Mouse (Mus musculus) CH12.LX (cell line): ENCODE measurements around the gene Wrnip1. TPM values are rescaled to one million over a fixed set of nuclear protein-coding genes. Genes with fewer than 3 reads are reported as not detected.
A peak's percentile ranks its signal among the peaks of the same experiment; 100 is the strongest.

Experiments
- DNase-seq: peaks from one replicate; pipeline ENCODE4 v3.0.0-alpha.2; 2013; ENCODE audit errors: extremely low read depth
- H3K27ac ChIP-seq: 2 replicates; pipeline ENCODE4 v1.5.1; 2012; ENCODE audit warnings: low read depth, mild to moderate bottlenecking, control low read depth, moderate library complexity; ENCODE audit not compliant: insufficient read depth
- H3K27me3 ChIP-seq: replicated peaks from 2 replicates; pipeline ENCODE3; 2012; ENCODE audit warnings: inconsistent platforms
- H3K36me3 ChIP-seq, 2 experiments: replicated peaks in 1 of 2; 2 replicates each; pipeline versions ENCODE3 to v1.6.1; 2012; ENCODE audit warnings: inconsistent platforms in 1 of 2, low read length in 1 of 2, mild to moderate bottlenecking in 1 of 2, mixed read lengths in 1 of 2, moderate library complexity in 1 of 2; ENCODE audit not compliant: control insufficient read depth in 1 of 2, insufficient read depth in 1 of 2
- H3K4me1 ChIP-seq, 2 experiments: 2 replicates each; pipeline ENCODE4 v1.6.1; 2012; ENCODE audit warnings: inconsistent platforms in 1 of 2, moderate library complexity in 1 of 2; ENCODE audit not compliant: insufficient read depth in 2 of 2, control insufficient read depth in 1 of 2
- H3K4me2 ChIP-seq: 2 replicates; pipeline ENCODE4 v1.6.1; 2012; ENCODE audit warnings: low read depth, mild to moderate bottlenecking, control low read depth; ENCODE audit not compliant: poor library complexity, insufficient read depth, severe bottlenecking
- H3K4me3 ChIP-seq, 3 experiments: fragments of 150-350 bp in 1 of 3; sonication (generic) in 1 of 3; replicated peaks in 1 of 3; 2 replicates each; pipeline versions ENCODE3 to v1.5.1; 2011 to 2012; ENCODE audit warnings: low read depth in 2 of 3, low read length in 2 of 3, mild to moderate bottlenecking in 2 of 3, moderate library complexity in 2 of 3, control low read depth in 1 of 3, improper control_type of control experiment in 1 of 3, inconsistent platforms in 1 of 3, mixed read lengths in 1 of 3; ENCODE audit not compliant: poor library complexity in 1 of 3
- H3K79me2 ChIP-seq: replicated peaks from 2 replicates; pipeline ENCODE4 v1.6.1; 2012; ENCODE audit warnings: mild to moderate bottlenecking, moderate library complexity; ENCODE audit not compliant: control insufficient read depth, poor library complexity, insufficient read depth, severe bottlenecking; ENCODE audit errors: extremely low read depth
- H3K9ac ChIP-seq: 2 replicates; pipeline ENCODE4 v1.6.1; 2012; ENCODE audit warnings: low read depth, mild to moderate bottlenecking, control low read depth, moderate library complexity; ENCODE audit not compliant: insufficient read depth
- H3K9me3 ChIP-seq: replicated peaks from 2 replicates; pipeline ENCODE3; 2012; ENCODE audit warnings: low read length, inconsistent platforms, mixed read lengths
- BHLHE40 ChIP-seq: IDR thresholded peaks from 2 replicates; pipeline ENCODE4 v1.6.1; 2011; ENCODE audit warnings: mild to moderate bottlenecking, low read depth, low read length, improper control_type of control experiment
- CHD1 ChIP-seq: IDR thresholded peaks from 2 replicates; pipeline ENCODE4 v1.6.1; 2012; ENCODE audit warnings: low read depth, low read length, improper control_type of control experiment, inconsistent platforms
- CHD2 ChIP-seq: IDR thresholded peaks from 2 replicates; pipeline ENCODE4 v1.6.1; 2011; ENCODE audit warnings: low read length, improper control_type of control experiment
- CTCF ChIP-seq, 2 experiments: IDR thresholded peaks in 1 of 2; conservative IDR thresholded peaks in 1 of 2; 2 replicates each; pipeline ENCODE4 v1.5.1; 2011 to 2012; ENCODE audit warnings: low read depth in 2 of 2, low read length in 2 of 2, improper control_type of control experiment in 1 of 2, inconsistent platforms in 1 of 2, mild to moderate bottlenecking in 1 of 2, moderate library complexity in 1 of 2
- E2F4 ChIP-seq: IDR thresholded peaks from 2 replicates; pipeline ENCODE4 v1.6.1; 2011; ENCODE audit warnings: low read depth, low read length, improper control_type of control experiment; ENCODE audit not compliant: insufficient replicate concordance
- ELF1 ChIP-seq: IDR thresholded peaks from 2 replicates; pipeline ENCODE4 v1.6.1; 2014; ENCODE audit warnings: low read depth, mild to moderate bottlenecking, inconsistent platforms, low read length, improper control_type of control experiment
- EP300 ChIP-seq: IDR thresholded peaks from 2 replicates; pipeline ENCODE4 v1.6.1; 2011; ENCODE audit warnings: low read length, improper control_type of control experiment
- ETS1 ChIP-seq: conservative IDR thresholded peaks from 2 replicates; pipeline ENCODE4 v1.6.1; 2012; ENCODE audit warnings: low read depth, mild to moderate bottlenecking, inconsistent platforms, low read length, improper control_type of control experiment, moderate library complexity
- GABPA ChIP-seq: IDR thresholded peaks from 2 replicates; pipeline ENCODE4 v1.6.1; 2012; ENCODE audit warnings: low read depth, low read length, improper control_type of control experiment, inconsistent platforms; ENCODE audit not compliant: insufficient replicate concordance
- HCFC1 ChIP-seq: IDR thresholded peaks from 2 replicates; pipeline ENCODE4 v1.6.1; 2012; ENCODE audit warnings: low read depth, mild to moderate bottlenecking, inconsistent platforms, low read length, improper control_type of control experiment
- IRF4 ChIP-seq: IDR thresholded peaks from 2 replicates; pipeline ENCODE4 v1.6.1; 2014; ENCODE audit warnings: low read depth, mild to moderate bottlenecking, inconsistent platforms, low read length, improper control_type of control experiment
- JUN ChIP-seq: IDR thresholded peaks from 2 replicates; pipeline ENCODE4 v1.6.1; 2011; ENCODE audit warnings: low read depth, mild to moderate bottlenecking, low read length, improper control_type of control experiment, moderate library complexity; ENCODE audit not compliant: insufficient read depth
- JUND ChIP-seq: conservative IDR thresholded peaks from 2 replicates; pipeline ENCODE4 v1.6.1; 2011; ENCODE audit warnings: low read depth, low read length, improper control_type of control experiment
- KAT2A ChIP-seq: IDR thresholded peaks from 2 replicates; pipeline ENCODE4 v1.6.1; 2012; ENCODE audit warnings: low read length, improper control_type of control experiment, inconsistent platforms; ENCODE audit not compliant: insufficient replicate concordance
- MAFK ChIP-seq: IDR thresholded peaks from 2 replicates; pipeline ENCODE4 v1.6.1; 2011; ENCODE audit warnings: low read length, improper control_type of control experiment; ENCODE audit not compliant: insufficient replicate concordance
- MAX ChIP-seq: IDR thresholded peaks from 2 replicates; pipeline ENCODE4 v1.6.1; 2011; ENCODE audit warnings: low read length, improper control_type of control experiment
- MAZ ChIP-seq: IDR thresholded peaks from 2 replicates; pipeline ENCODE4 v1.6.1; 2012; ENCODE audit warnings: low read depth, mild to moderate bottlenecking, inconsistent platforms, low read length, improper control_type of control experiment, moderate library complexity
- MEF2A ChIP-seq: IDR thresholded peaks from 2 replicates; pipeline ENCODE4 v1.6.1; 2014; ENCODE audit warnings: low read depth, mild to moderate bottlenecking, inconsistent platforms, low read length, improper control_type of control experiment, borderline replicate concordance
- MXI1 ChIP-seq: IDR thresholded peaks from 2 replicates; pipeline ENCODE4 v1.6.1; 2011; ENCODE audit warnings: mild to moderate bottlenecking, low read depth, low read length, improper control_type of control experiment
- MYC ChIP-seq: IDR thresholded peaks from 2 replicates; pipeline ENCODE4 v1.6.1; 2011; ENCODE audit warnings: low read depth, mild to moderate bottlenecking, improper control_type of control experiment, low read length
- NELFE ChIP-seq: IDR thresholded peaks from 2 replicates; pipeline ENCODE4 v1.6.1; 2011; ENCODE audit warnings: low read depth, low read length, improper control_type of control experiment
- NRF1 ChIP-seq: IDR thresholded peaks from 2 replicates; pipeline ENCODE4 v1.6.1; 2014; ENCODE audit warnings: low read depth, mild to moderate bottlenecking, inconsistent platforms, low read length, improper control_type of control experiment, moderate library complexity
- PAX5 ChIP-seq: IDR thresholded peaks from 2 replicates; pipeline ENCODE4 v1.6.1; 2012; ENCODE audit warnings: low read length, inconsistent platforms, mixed read lengths
- POLR2A ChIP-seq: IDR thresholded peaks from 2 replicates; pipeline ENCODE4 v1.6.1; 2011; ENCODE audit warnings: low read depth, mild to moderate bottlenecking, improper control_type of control experiment, low read length
- POLR2AphosphoS2 ChIP-seq: IDR thresholded peaks from 2 replicates; pipeline ENCODE4 v1.6.1; 2011; ENCODE audit warnings: low read depth, low read length, improper control_type of control experiment
- RAD21 ChIP-seq: IDR thresholded peaks from 2 replicates; pipeline ENCODE4 v1.6.1; 2011; ENCODE audit warnings: low read depth, mild to moderate bottlenecking, low read length, improper control_type of control experiment, moderate library complexity
- RCOR1 ChIP-seq: conservative IDR thresholded peaks from 2 replicates; pipeline ENCODE4 v1.6.1; 2012; ENCODE audit warnings: low read depth, mild to moderate bottlenecking, inconsistent platforms, low read length, improper control_type of control experiment
- SIN3A ChIP-seq: IDR thresholded peaks from 2 replicates; pipeline ENCODE4 v1.6.1; 2012; ENCODE audit warnings: low read length, improper control_type of control experiment, inconsistent platforms
- SMC3 ChIP-seq: IDR thresholded peaks from 2 replicates; pipeline ENCODE4 v1.6.1; 2011; ENCODE audit warnings: low read depth, low read length, improper control_type of control experiment
- TBP ChIP-seq: conservative IDR thresholded peaks from 2 replicates; pipeline ENCODE4 v1.6.1; 2011; ENCODE audit warnings: low read depth, low read length, improper control_type of control experiment
- TCF12 ChIP-seq: IDR thresholded peaks from 2 replicates; pipeline ENCODE4 v1.6.1; 2014; ENCODE audit warnings: low read depth, mild to moderate bottlenecking, inconsistent platforms, low read length, improper control_type of control experiment
- UBTF ChIP-seq: IDR thresholded peaks from 2 replicates; pipeline ENCODE4 v1.6.1; 2012; ENCODE audit warnings: low read depth, mild to moderate bottlenecking, inconsistent platforms, low read length, improper control_type of control experiment, moderate library complexity
- USF1 ChIP-seq: IDR thresholded peaks from 2 replicates; pipeline ENCODE4 v1.6.1; 2014; ENCODE audit warnings: low read depth, mild to moderate bottlenecking, inconsistent platforms, low read length, improper control_type of control experiment
- USF2 ChIP-seq: conservative IDR thresholded peaks from 2 replicates; pipeline ENCODE4 v1.6.1; 2011; ENCODE audit warnings: low read depth, low read length, improper control_type of control experiment
- ZC3H11A ChIP-seq: IDR thresholded peaks from 2 replicates; pipeline ENCODE4 v1.6.1; 2012; ENCODE audit warnings: low read depth, mild to moderate bottlenecking, inconsistent platforms, low read length, improper control_type of control experiment
- ZKSCAN1 ChIP-seq: IDR thresholded peaks from 2 replicates; pipeline ENCODE4 v1.6.1; 2012; ENCODE audit warnings: low read depth, inconsistent platforms, low read length, improper control_type of control experiment, borderline replicate concordance
- ZMIZ1 ChIP-seq: IDR thresholded peaks from 2 replicates; pipeline ENCODE4 v1.6.1; 2012; ENCODE audit warnings: low read depth, mild to moderate bottlenecking, inconsistent platforms, low read length, improper control_type of control experiment
- ZNF384 ChIP-seq: IDR thresholded peaks from 2 replicates; pipeline ENCODE4 v1.6.1; 2012; ENCODE audit warnings: low read depth, low read length, improper control_type of control experiment, inconsistent platforms
- dilution Hi-C: fragments of 300-500 bp; cut with MboI; formaldehyde crosslinking; loops from 2 replicates; pipeline ENCODE4 v1.14.3; 2020; ENCODE audit warnings: low sequenced_read_pairs; ENCODE audit not compliant: extremely low pct_unique_long_range_greater_than_20kb, extremely low pct_ligation_motif_present
- in situ Hi-C: fragments of 300-500 bp; cut with MboI; formaldehyde crosslinking; loops from 3 replicates; pipeline ENCODE4 v1.14.3; 2019; ENCODE audit warnings: low sequenced_read_pairs, low pct_ligation_motif_present, low pct_unique_long_range_greater_than_20kb, mixed read lengths
- polyA plus RNA-seq: library from polyadenylated mRNA; unstranded; fragments of >175 nt; gene quantifications from 2 replicates; pipeline ENCODE4 v1.2.1, GENCODE M21; 2012; ENCODE audit warnings: low read depth; ENCODE audit not compliant: insufficient read length
- total RNA-seq, 2 experiments: library from RNA; depleted of rRNA; stranded (reverse); fragments of 300-350 nt in 1 of 2; fragments of >200 nt in 1 of 2; gene quantifications; 2 replicates each; pipeline ENCODE4 v1.2.3; 2012 to 2014

Gene Wrnip1
- total and polyA plus RNA-seq, 3 experiments: 47.4 to 61.4 (median 60.5) TPM

DNA sequence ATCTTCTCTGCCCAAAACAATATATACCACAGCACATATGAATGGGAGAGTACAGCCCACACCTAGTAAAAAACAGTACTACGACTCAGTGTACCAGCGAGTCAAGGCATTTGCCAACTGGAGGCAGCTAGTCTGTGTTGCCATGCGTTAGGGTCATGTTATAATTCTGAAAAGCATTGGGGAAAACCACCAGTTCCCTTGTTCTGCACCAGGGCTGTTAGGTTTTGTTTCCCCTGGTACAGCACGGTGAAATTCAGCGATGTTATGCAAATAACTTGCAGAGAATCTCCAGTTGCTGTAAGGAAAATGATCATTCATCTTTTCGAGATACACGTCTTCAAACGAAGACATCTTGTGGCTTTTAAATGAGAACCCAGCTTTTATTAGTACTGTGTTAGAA, 23.7 kb downstream of the Wrnip1 start:
- dilution Hi-C loops: no loop called here
- no peaks in the 10 kb centered on the region for H3K9me3 ChIP-seq
- H3K36me3 ChIP-seq: peaks cover 17 to 28% of the 10 kb centered on the region in 2 experiments
- no peaks in the 10 kb centered on the region for H3K79me2 ChIP-seq
- H3K4me2 ChIP-seq: peak overlapping the region; percentile 87; the same call in 1 of the 2 replicates
- in situ Hi-C loops: no loop called here
- peak overlapping the region; percentile 70 for H3K27ac ChIP-seq
- H3K4me3 ChIP-seq: no peak overlapping the region
- peak; percentile 82 for DNase-seq
- no peak for TF ChIP-seq CTCF (conservative IDR thresholded peaks at IDR 0.05 in 1 of 2, IDR thresholded peaks at IDR 0.05 in 1 of 2; ENCODE audit: low read depth in 2 of 2, low read length in 2 of 2)
- TF ChIP-seq POLR2AphosphoS2: no peak
- TF ChIP-seq IRF4: peak; percentile 45; the same call in 1 of the 2 replicates
- TF ChIP-seq ZKSCAN1: no peak
- peak; percentile 89 for TF ChIP-seq MYC
- TF ChIP-seq JUND: no peak
- no peak for TF ChIP-seq SMC3
- peak; percentile 57 for TF ChIP-seq CHD2
- no peak for TF ChIP-seq USF1
- no peak for TF ChIP-seq UBTF
- TF ChIP-seq TCF12: peak; percentile 51; the same call in 1 of the 2 replicates
- TF ChIP-seq PAX5: no peak
- TF ChIP-seq RAD21: no peak
- TF ChIP-seq NRF1: no peak
- no peak for TF ChIP-seq JUN
- no peak for TF ChIP-seq MAFK
- TF ChIP-seq ETS1: no peak; the same call in 1 of the 2 replicates
- no peak; the same call in 1 of the 2 replicates for TF ChIP-seq HCFC1
- TF ChIP-seq BHLHE40: no peak
- no peak for TF ChIP-seq GABPA
- no peak for TF ChIP-seq ZC3H11A
- TF ChIP-seq KAT2A: no peak
- TF ChIP-seq E2F4: no peak
- TF ChIP-seq CHD1: no peak; the same call in 1 of the 2 replicates
- no peak for TF ChIP-seq ZNF384
- no peak for TF ChIP-seq USF2
- TF ChIP-seq RCOR1: no peak; the same call in 1 of the 2 replicates
- 0 out of 2 replicates have a peak, but pooled peaks have one; percentile 12 for TF ChIP-seq MEF2A
- TF ChIP-seq MAZ: no peak
- TF ChIP-seq EP300: peak; percentile 70
- no peak for TF ChIP-seq NELFE
- peak; percentile 43; the same call in 1 of the 2 replicates for TF ChIP-seq POLR2A
- no peak for TF ChIP-seq ZMIZ1
- TF ChIP-seq SIN3A: no peak
- TF ChIP-seq MAX: no peak; the same call in 1 of the 2 replicates
- peak; percentile 32; the same call in 1 of the 2 replicates for TF ChIP-seq MXI1
- peak; percentile 56; the same call in 1 of the 2 replicates for TF ChIP-seq TBP
- no peak for TF ChIP-seq ELF1
- peak overlapping the region; percentile 53; the same call in 1 of the 2 replicates for H3K9ac ChIP-seq
- H3K27me3 ChIP-seq: no peaks in the 10 kb centered on the region
- H3K4me1 ChIP-seq: peaks cover 7 to 68% of the 10 kb centered on the region in 2 experiments
